Mouse (Mus musculus): Measurements from ENCODE around the gene Gm29797. TPM values are rescaled to one million over a fixed set of nuclear protein-coding genes. Genes with fewer than 3 reads are reported as not detected.

The Gm29797 gene
- total RNA-seq, 2 experiments from 2014 or later, result 0.42 TPM; not detected in 1

DNA sequence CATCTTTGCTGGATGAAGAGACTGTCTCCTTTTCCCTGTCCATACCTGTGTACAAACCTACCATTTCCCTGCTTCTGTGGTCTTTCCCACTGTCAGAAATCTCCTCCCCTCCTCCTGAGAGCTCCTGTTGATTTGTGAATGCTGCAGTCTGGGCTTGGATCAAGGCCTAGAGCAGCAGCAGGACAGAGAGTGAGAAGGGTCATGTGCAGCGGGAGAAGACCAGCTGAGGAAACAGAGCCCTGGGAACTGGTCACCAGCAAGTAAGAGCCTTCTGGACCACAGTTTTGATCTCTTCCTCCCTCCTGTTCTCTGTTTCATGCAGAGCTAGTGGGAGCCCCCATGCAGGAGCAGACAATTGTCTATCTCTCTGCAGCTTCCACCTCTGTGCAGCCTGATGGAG is 38.9 kb downstream of the Gm29797 start:
- DNase-seq (ENCODE audit: low spot score in 2 of 2), result no peak

DNA sequence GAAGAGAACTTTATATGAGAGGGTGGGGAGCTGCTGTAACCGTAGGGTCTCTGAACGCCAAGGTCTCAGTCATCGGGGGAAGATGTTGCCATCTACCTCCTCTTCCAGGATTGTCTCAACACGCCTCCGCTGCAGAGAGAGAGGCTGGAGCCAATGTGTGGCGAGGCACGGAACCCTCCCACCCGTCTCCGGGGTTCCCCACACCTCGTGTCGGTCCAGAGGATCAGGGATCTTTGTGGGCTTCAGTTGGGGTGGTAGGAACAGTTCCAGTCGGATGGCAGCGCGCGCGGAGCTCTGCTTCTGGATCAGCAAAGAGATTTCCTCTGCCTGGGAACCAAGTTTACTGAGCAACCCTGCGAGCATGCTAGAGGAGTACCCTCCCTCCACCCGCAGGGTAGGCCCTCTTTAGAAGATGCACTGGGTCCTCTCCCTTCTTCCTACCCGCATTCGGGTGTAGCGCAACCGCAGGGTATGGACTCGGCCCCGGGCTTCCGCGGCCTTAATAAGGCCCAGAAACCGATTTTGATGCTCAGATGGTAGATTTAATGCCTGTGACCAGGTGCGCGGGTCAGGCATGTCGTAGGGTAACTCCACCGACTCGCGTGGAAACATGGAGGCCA is 40.1 kb downstream of the Gm29797 start:
- DNase-seq (ENCODE audit: low spot score in 2 of 2), result no peak

DNA sequence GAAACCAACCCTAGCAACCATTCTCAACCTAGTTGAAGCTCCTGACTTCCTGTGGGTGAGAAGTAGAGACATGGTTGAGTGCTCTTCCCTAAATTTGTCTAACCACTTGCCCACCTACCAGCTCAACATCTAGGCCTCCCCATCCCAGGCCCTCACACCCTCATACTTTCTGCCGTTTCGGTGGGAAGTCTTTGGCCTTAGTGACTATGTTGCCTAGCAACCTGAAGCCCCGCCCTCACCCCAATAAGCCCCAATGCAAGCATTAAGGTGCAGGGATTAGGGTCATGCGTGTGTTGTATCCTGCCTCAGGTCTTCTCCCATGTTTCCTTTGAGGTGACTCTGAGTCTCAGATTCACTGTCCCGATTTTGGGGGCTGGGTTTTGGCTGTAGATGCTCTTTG is 41.4 kb downstream of the Gm29797 start, which contains the start of gene Lkaaear1:
Lkaaear1 (minus strand) TSS at position 202 of the 400 bp plus-strand sequence.
- DNase-seq (ENCODE audit: low spot score in 2 of 2), result no peak

DNA sequence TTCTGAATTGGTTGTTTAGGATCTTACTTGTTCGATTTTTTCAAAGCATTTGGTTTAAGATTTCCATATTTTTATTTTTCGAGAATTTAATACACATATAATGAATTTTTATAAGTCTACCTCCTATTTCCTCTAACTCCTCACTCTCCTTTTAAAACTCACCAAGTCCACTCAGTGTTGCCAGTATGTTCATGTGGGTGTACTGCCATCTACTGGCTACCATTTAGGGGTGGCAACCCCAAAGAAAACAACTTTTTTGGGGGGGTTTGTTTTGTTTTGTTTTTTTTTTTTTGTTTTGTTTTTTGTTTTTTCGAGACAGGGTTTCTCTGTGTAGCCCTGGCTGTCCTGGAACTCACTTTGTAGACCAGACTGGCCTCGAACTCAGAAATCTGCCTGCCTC is 49.8 kb downstream of the Gm29797 start:
- DNase-seq (ENCODE audit: low spot score in 2 of 2), result no peak

Other genes with a start within 250 kb of the Gm29797 start
- gene Zbtb46, start 197.6 kb upstream of the Gm29797 start, total RNA-seq (2021), result 10 to 100 TPM; 12.0 to 16.2 TPM
- not detected for gene Abhd16b, start 163.8 kb upstream of the Gm29797 start, total RNA-seq (2021)
- gene Tpd52l2, start 159.9 kb upstream of the Gm29797 start, total RNA-seq (2021), result 100 to 1,000 TPM in 1 of 2 experiments, 10 to 100 TPM in 1; 96.6 to 100 TPM
- 10 to 100 TPM; 97.2 to 97.4 TPM for gene Dnajc5, start 136.5 kb upstream of the Gm29797 start, total RNA-seq (2021)
- gene Uckl1, start 72.1 kb upstream of the Gm29797 start, total RNA-seq (2021), result 10 to 100 TPM; 79.1 to 84.8 TPM
- 10 to 100 TPM; 60.6 to 65.2 TPM for gene Prpf6, start 65.2 kb upstream of the Gm29797 start, total RNA-seq (2021)
- gene Zfp512b, start 64.2 kb upstream of the Gm29797 start, total RNA-seq (2021), result 10 to 100 TPM; 37.4 to 49.0 TPM
- gene Samd10, start 57.8 kb upstream of the Gm29797 start, total RNA-seq (2021), result 1 to 10 TPM; 8.3 to 8.7 TPM
- gene Sox18, start 14.6 kb downstream of the Gm29797 start, total RNA-seq (2021), result 10 to 100 TPM; 25.7 to 41.7 TPM
- gene Tcea2, start 23.3 kb downstream of the Gm29797 start, total RNA-seq (2021), result 1 to 10 TPM; 8.7 to 8.9 TPM
- gene Rgs19, start 36.9 kb downstream of the Gm29797 start, total RNA-seq (2021), result 10 to 100 TPM; 18.8 to 22.5 TPM
- not detected for gene Lkaaear1, start 41.4 kb downstream of the Gm29797 start, total RNA-seq (2021)
- gene Oprl1, start 58.0 kb downstream of the Gm29797 start, total RNA-seq (2021), result 1 to 10 TPM in 1 of 2 experiments, under 1 TPM in 1; 0.80 to 2.7 TPM
- 1 to 10 TPM; 2.3 to 5.9 TPM for gene Myt1, start 106.3 kb downstream of the Gm29797 start, total RNA-seq (2021)
- 10 to 100 TPM; 42.6 to 50.7 TPM for gene Pcmtd2, start 180.8 kb downstream of the Gm29797 start, total RNA-seq (2021)
- 10 to 100 TPM; 14.2 to 17.3 TPM for gene Polr3k, start 207.3 kb downstream of the Gm29797 start, total RNA-seq (2021)

Data from adrenal gland, adult 18-20 months (tissue).